Mouse (Mus musculus) forelimb bud, embryonic 11.5 days (tissue): ENCODE data around the gene Lyzl4.
A peak's percentile ranks its signal among the peaks of the same experiment; 100 is the strongest.

Experiments used
- DNase-seq: peaks from one replicate; pipeline ENCODE4 v3.0.0-alpha.2; 2012; ENCODE audit warnings: low read depth, low spot score

Lyzl4 gene

DNA sequence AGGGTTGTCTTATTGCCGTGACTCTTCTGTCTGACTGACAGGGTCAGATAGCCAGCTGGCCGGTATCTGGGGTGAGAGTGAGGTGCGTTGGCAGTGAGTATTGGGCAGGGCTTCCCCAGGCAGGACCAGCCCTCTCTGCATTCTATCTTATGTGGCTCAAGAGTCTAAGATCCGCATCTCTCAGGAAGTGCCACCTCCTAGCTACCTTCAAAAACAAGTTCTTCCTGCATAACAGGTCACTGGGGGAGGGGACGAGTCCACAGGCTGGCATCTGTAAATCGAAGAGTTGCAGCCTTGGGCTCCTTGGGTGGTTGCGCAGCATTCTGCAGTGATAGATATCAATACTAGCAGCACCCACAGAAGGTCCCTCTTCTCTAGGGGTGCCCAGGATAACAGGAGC, 5.1 kb upstream of the Lyzl4 start:
- no peak for DNase-seq

DNA sequence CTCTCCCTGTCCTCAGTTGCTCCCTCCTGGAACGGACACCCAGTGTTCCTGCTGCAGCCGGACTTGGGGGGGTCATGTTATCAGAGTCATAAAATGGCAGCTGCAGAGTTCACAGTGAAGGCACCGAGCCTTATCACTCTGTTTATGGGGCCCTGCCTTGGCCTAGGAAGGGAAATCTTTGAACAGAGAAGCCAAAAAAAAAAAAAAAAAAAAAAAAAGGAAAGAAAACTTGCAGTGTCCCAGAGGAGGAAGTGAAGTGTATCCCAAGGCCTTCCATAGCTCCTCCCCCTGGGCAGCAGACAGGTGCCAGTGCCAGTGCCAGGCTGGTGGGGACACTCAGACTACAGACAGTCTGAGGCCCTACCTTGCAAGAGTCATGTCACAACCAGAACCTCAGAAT, 3.0 kb upstream of the Lyzl4 start:
- DNase-seq = no peak

DNA sequence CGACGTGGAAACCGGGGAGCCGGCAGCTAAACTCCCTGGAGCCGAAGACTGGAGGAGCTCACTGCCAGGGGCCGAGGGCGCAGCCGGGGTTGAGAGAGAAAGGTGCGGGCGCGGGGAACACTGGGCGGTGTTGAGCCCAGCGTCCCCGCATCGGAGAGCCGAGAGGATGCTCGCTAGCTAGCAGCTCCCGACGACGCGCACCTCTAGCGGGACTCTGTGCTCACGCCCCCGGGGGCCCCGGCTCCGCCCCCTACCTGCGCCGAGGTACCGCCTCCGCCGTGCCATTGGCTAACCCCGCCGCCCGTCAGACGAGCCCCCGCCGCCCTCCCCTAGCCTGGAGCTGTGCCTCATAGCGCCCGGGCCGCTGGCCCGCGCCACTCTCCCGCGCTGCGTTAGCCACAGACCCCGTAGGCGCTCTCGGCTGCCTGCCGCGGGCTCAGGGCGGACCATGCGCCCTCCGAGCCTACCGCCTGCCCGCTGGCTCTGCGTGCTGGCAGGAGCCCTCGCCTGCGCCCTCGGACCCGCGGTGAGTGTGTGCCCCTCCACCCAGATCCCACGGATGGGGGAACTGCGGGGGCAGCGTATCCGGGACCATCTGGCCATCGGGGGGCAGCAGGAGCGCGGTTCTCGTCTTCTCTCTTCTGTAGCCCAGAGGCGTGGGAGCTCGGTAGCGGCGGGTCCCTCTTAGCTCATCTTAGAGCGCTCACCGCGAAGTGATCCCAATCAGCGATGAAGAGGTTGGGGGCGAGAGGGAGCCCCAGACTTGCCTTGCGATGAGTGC, 695 bp upstream of the Lyzl4 start, which contains the start of gene Vipr1:
Vipr1 (plus strand) TSS at position 316 of the 781 bp plus-strand sequence.
- DNase-seq = peak; percentile 59

DNA sequence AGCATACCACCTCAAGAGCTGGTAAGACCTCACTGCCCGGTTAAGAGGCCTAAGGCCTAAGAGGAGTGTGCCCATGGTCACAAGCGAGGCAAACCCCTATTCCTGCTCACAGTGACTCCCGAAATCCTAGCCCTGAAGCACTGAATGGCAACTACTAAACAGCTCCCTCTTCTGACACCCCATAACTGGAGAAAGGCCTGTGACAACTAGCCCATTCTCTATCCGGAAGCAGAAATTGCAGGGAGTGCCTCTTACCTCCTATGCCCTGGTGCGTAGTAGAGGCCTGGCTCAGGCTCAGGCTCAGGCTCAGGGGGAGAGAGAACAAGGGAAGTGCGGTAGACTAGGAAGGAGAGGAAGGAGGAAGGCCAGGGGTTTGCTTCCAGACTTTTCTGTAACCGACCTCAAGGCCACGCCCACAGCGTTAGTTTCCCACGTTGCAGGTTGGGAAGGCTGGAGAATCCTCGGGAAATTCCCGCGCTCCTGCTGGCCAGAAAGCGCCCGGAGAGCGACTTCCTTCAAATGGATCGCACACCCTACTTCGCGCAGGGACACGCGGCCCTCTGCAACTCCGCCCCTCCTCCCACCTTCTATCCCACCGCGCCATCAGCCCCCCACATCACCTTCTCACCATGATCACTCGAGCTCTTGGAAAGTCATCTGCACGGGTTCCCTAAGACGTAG, 521 bp downstream of the Lyzl4 start:
- DNase-seq = peak; percentile 17

DNA sequence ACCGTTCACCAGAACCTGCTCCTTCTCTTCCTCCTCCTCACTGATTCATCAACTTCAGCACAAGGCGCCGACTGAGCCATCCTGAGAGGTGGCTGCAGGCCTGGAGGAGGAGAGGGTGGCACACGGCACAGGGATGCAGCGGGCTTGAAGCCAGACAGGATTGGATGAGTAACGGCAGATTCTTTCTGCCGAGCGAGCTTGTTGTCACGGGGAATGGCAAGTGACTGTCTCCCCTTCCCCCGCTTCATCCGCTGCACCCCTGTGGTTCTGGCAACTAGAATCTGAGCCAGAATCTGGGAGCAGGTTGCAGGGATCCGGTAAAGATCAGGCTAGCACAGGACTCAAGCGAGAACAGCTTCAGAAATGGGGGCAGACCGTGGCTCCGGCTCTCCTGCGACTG, 2.1 kb downstream of the Lyzl4 start:
- DNase-seq = no peak

DNA sequence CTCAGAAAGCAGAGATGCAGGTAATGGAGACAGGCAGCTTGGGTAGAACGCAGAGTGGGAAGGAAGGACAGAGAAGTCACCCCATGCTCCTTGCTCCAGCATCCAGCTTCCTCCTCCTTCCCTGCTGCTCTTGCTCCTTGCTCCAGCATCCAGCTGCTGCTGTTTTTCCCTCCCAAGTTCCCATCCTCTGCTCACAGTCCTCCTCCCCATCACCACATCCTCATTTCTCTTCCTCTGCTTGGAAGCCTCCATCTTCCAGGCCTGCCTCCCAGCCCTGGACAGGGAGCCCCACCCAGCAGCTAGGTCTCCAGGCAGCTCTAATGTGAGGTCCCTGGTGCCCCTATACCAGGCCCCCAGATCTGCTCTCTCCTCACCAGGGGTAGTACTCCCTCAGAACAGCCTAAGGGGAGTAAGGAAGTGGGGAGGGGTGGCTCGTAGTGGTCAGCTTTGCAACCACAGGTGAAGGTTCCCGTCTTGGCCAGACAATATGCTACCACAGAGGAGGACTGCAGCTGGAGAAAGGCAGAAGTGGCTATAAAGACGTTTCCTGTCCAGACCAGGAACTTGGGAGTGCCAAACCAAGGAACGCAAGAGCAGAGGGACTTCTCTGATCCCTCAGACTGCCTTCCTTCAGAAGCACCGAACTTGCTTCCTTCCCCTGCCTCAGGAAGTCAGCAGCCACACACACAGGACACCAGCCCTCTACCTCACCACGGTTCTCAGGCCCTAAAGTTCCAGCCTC, 5.9 kb downstream of the Lyzl4 start:
- no peak for DNase-seq

DNA sequence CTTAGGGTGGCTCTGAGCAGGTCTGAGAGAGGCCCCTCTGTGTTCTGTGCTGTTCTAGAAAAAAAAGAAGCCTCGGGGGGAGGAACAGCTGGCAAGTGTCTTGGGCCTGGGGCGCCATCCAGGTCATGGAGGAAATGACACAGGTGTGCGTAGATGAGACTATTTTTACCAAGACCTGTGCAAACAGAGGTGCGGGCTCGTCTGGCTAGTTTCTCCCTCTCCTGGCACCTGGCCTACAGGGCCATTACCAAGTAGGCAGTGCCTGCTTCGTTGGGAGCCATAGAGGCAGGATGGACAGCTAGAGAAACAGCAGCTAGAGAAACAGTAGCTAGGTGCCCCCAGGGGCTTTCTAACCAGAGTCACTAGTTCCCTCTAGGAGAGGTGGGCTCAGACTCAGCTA, 8.6 kb downstream of the Lyzl4 start:
- DNase-seq = no peak

DNA sequence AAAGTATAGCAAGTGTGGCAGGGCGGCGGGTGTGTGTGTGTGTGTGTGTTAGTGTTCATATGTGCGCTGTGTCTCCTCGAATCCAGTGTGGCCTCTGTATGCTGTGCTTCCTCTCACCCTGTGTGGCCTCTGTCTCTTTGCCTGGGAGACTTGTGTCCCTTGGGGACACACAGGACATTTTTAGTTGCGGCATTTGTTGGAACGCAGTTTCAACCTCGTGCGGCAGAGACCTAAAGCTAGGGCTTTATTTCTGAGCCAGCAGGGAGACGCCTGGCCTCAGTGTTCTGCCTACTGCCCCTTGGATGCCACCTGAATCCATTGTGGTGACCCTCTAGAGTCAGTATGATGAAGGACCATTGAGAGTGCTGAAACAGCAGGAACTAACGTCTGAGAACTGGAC, 9.0 kb downstream of the Lyzl4 start:
- DNase-seq = no peak

DNA sequence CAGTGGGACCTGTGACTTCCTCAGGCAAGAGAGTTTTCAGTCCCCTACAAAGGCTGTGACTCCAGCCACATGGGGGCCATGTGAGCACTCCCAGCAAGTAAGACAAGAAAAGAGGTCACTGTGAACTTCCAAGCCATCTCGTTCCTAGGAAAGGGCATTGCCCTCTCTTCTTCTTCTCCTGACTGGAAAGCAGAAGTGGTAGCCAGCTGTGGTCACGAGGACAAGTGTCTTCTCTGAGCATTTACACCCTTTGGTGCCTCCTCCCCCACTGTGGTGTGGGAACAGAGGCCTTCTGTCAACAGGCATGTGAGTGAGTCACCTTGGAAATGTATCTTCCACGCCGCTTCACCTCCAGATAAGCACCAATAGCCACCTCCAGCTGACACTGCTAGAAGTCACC, 9.9 kb downstream of the Lyzl4 start:
- DNase-seq = no peak

DNA sequence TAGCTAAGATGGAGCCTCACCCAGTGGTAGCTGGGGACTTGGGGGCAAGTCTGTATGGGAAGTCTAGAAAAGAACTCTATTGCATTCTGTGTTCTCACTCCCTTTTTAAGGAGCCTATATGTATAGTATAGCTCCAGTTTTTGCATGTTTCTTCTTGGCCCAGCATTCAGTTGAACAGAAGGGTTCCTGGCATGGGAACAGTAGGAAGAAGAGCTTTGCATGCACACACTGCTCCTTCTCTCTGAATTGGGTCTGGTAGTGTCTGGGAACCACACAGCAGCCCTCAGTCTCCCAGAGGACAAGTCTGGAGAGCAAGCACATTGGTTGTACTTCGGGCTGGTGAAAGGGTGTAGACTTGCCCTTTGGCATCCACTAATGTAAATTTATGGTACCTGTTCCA, 11.3 kb downstream of the Lyzl4 start:
- DNase-seq = no peak

DNA sequence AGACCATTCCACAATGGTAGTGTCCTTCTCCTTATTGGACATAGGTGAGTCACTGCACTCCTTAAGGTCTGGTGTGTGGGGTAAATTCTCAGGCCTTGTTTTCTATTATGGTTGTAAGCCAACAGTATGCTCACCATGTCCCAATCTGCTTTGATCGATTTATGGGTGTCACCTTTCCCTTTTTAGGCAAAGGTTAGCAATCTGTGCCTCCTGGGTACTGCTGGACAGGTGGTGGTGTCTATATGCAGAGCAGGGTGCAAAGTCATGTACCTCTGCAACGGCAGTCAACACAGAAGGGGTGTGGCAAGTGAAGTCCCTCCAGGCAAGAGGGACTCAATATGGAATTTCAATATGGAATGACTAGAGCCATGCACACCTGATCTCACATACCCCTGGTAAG, 17.0 kb downstream of the Lyzl4 start:
- DNase-seq = no peak

DNA sequence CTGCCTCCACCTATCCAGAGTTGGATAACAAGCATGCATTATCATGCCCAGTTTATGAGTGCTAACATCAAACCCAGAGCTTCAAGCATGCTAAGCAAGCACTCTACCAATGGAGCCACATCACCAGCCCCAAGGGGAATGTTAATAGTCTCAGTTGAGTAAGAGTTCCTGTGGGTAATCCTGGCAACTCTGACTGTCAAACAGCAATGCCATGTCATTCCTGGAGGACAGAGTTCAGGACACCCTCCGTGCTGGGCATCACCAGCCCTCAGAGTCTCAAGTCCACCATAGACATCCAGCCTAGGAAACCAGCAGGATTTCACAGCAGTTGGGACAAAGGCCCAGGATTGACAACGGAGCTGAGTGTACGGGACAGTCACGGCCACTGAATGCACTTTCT, 18.7 kb downstream of the Lyzl4 start:
- DNase-seq = no peak

DNA sequence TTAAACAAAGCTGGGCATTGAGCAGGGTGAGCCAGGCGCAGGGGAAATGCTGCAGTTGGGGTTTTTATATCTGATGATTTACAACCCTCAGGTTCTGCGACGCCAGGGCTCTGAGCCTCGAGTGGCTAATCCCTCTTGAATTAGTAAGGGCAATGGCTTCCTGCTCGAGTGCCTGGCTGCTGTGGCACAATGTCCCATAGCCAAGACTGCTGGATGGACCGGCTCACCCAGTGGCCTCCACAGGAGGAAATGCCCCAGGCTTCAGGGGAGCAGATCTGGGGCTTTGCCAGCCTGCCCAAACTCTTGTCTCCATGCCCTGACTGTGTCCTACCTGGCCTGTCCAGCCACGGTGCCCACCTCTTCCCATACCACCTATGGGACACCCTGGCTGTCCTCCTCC, 22.5 kb downstream of the Lyzl4 start:
- peak; percentile 32 for DNase-seq

DNA sequence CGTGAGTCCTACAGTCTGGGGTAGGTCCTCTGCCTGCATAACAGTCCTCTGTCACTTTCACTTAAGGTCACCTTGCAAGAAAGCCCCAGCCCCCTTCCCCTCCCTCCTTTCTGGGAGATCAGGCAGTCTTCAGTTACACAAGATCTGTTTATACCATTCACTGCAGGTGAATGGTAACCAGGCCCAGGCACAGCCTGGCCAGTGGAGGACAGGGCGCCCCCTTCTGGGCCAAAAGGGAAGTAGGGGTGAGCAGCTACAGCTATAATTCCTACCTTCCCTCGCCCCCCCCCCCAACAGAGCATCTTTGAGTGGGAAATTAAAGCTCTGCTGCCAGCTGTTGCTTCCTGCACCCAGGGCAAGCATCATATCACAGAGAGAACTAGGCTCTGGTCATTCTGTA, 25.4 kb downstream of the Lyzl4 start:
- DNase-seq = no peak

DNA sequence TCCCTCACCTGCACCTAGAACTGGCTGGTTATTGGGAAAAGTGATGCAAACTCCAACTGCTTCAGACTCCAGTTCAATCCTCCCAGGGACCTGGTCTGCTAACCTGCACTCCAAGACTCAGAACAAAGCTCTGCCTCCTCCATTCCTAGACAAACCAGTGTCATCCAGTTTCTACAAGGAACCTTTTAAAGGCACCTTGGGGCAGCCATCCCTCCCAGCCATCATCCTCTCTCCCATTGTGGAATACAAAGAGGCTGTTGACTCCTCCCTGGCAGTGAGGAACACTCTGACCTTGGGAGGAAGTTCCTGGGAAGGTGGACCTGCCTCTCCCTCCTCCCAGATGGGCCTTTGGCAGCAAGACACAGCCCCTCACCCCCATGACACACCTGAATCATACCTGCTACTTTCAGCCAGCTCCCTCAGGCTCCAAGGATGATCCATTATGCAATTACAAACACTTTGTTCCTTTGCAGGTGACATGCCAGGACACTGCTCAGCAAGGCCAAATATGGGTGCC, 27.6 kb downstream of the Lyzl4 start:
- no peak for DNase-seq

DNA sequence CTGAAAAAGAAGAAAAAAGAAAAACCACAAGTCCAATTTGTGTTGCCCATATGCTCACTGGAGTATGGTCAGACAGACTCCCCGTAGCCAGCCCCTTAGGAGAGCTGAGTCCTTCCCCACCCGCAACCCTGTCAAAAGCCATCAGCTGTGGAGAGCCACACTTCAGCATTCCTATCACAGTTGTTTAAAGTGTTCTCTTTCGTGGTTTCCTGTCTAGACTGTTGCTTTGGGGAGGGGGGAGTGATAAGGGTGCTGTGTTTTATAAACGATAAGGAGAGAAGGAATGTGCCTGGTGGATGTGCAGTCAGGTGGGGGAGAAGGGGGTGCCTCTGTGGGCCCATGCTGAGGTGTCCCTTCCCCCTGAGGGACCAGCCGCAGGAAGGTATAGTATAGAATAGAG, 28.7 kb downstream of the Lyzl4 start:
- DNase-seq = no peak

DNA sequence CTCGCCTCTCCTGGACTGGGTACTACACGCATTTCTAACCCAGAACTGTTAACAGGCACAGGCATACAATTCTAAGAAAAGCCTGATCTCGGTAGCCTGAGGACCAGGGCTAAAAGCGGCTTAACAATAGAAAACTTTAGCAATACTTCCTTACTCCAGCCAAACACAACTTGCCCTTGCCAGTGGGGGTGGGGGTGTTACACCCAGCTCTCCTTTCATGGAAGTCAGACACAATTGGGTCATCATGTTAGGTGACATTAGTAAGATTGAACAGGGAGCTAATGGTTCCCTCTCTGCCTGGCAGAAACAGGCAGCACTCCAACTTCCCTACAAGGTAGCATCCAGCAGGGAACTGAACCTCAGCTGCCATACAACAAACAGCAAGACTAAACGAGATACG, 32.5 kb downstream of the Lyzl4 start:
- no peak for DNase-seq

DNA sequence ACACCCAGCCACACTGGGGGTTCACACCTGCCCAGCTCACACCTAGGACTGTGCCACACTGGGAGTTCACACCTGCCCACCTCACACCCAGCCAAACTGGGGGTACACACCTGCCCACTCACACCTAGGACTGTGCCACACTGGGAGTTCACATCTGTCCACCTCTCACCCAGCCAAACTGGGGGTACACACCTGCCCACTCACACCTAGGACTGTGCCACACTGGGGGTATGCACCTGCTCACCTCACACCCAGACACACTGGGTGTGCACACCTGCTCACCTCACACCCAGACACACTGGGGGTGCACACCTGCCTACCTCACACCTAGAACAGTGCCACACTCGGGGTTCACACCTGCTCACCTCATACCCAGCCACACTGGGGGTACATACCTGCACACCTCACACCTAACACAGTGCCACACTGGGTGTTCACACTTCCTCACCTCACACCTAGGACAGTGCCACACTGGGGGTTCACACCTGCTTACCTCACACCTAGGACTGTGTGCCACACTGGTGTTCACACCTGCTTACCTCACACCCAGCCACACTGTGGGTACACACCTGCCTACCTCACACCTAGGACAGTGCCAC, 35.3 kb downstream of the Lyzl4 start:
- DNase-seq = no peak

DNA sequence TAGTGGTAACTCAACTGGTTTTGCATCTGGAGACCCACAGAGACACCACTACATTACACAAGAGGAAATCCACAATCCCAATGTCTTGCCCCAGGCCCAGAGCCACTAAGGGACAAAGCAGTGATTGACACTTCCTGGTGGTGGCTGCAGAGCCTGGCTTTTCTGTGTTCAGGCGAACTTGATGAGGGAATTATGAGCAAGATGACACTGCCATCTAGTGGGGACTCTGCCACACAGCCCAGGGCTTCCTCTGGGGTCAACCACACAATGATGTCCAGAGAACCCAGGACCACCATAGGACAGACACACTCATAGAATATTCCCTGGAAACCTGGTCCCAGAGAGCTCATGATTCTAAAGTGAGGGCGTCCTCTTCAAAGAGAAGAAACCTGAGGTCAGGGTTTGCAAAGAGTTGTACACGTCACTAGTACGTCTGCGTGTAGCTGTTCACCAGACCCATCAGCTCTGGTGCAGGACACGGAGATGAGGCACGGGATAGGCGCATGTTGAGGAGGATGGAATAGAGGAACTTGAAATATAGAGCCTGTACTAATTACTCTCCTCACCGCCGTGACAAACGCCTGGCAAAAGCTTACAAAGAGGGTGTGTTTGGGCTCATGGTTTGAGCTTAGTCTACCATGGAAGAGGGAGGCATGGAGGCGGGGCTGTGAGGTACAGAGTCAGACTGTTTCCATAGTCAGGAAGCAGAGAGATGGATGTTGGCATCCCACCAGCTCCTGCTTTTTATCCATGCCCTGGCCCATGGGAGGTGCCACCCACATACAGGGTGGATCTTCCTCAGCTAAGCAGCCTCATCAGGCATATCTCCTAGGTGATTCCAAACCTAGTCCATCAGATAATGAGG, 36.2 kb downstream of the Lyzl4 start:
- peak; percentile 83 for DNase-seq

DNA sequence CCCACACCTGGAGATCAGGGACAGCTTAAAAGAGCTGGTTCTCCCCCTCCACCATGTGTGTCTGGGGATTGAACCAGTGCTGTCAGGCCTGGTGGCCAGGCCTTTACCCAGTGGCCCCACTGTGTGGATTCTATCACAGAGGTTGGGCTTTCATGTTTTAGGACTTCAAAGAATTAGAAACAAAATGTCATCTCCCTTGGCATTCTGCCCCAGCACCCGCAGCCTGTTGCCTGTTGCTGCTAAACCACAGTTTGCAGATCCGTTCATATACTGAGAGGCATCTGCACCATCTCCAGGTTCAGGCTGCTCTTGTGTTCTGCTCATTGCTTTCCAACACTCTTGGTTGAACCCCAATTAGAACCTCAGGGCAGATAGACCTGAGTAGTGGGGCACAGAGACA, 39.5 kb downstream of the Lyzl4 start:
- no peak for DNase-seq

DNA sequence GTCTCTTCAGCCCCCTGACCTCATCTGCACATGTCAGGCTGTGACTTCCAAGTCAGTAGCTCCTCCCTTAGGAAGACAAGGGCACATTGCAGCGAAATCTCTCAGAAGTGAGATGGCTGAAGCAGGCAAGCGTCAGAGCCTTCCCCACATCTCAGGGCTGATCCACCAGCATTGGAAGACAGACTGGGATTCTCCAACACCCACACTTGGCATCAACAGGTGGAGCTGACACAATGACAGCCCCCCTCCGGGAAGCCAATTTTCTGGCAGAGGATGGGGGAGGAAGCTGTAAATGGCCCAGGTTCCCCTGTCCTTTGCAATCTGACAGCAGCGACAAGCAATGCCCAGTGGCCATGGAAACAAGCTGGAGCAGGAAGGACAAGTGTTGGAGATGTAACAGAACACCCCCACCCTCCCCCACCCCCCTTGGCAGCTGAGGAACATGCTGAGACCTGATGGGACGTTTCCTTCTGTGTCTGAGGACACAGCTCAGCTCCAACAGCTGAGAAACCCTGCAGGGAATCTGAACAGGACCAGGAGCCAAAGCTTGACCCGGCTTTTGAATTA, 41.0 kb downstream of the Lyzl4 start:
- no peak for DNase-seq
